Mouse (Mus musculus) frontal cortex, postnatal 36 days (tissue): ENCODE measurements around the gene Olfr887.

Source experiments
- DNase-seq, 2 experiments: peaks; one replicate each; pipeline ENCODE4 v3.0.0; 2022; ENCODE audit warnings: low spot score in 2 of 2

Gene Olfr887

GRCm38 (mm10) chr9:38083772-38084171, at the start of gene Olfr887:
Gene Olfr887, plus strand, starts transcription at chr9:38084072.
- DNase-seq = no peak

- no peak for DNase-seq
Observed at GRCm38 (mm10) chr9:38046255-38046654, 37.6 kb upstream of the Olfr887 start, which contains the start of gene Olfr884. Gene Olfr884, plus strand, starts transcription at chr9:38046555.

DNA sequence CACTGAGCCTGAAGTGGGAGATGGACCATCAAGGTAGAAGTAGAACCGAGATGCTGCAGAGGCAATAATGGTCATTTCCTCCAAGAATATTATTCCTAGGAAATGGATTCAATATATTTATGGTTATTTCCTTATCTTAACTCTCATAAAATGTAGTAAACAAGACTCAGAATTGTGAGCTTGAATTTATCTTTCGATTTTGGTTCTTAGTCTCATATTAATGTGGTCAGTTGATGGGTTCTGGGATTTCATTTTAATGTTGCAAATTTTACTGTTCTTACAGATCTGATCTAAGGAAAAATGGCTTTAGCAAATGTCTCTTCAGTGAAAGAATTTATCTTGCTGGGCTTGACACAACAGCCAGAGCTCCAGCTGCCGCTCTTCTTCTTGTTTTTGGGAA, 22.9 kb upstream of the Olfr887 start, which contains the start of gene Olfr885:
Gene Olfr885, plus strand, starts transcription at position 301 of the 400 bp plus-strand sequence.
- no peak for DNase-seq

- DNase-seq = no peak
Observed at GRCm38 (mm10) chr9:38107828-38108227, 24.0 kb downstream of the Olfr887 start, which contains the start of gene Olfr888. Gene Olfr888, plus strand, starts transcription at chr9:38108128.

- DNase-seq = no peak
Observed at GRCm38 (mm10) chr9:38114898-38115297, 31.0 kb downstream of the Olfr887 start, which contains the start of gene Olfr889. Gene Olfr889, plus strand, starts transcription at chr9:38115198.
